Mouse (Mus musculus): Measurements from ENCODE around the gene Zswim2.
"Not testable (repeated sequence)": the region's sequence is repeated elsewhere in the genome, so short reads cannot be mapped to it uniquely, and the experiment has no call there.

Gene Zswim2

GRCm38 (mm10) chr2:83940931-83941361 is at the start of gene Zswim2:
Gene Zswim2 (minus strand): TSS chr2:83941228.
- peak; percentile 58 to 59 for DNase-seq

GRCm38 (mm10) chr2:83990253-83990652 is 49.2 kb upstream of the Zswim2 start, which contains the start of gene Gm13691:
Gene Gm13691 (plus strand): TSS chr2:83990553.
- DNase-seq, result not testable (repeated sequence)

GRCm38 (mm10) chr2:83984443-83984842 is 43.4 kb upstream of the Zswim2 start, which contains the start of gene Gm13697:
Gene Gm13697 (plus strand): TSS chr2:83984743.
- not testable (repeated sequence) for DNase-seq

GRCm38 (mm10) chr2:83978633-83979032 is 37.6 kb upstream of the Zswim2 start, which contains the start of gene Gm13694:
Gene Gm13694 (plus strand): TSS chr2:83978933.
- DNase-seq, result not testable (repeated sequence)

GRCm38 (mm10) chr2:83972823-83973222 is 31.8 kb upstream of the Zswim2 start, which contains the start of gene Gm13696:
Gene Gm13696 (plus strand): TSS chr2:83973123.
- not testable (repeated sequence) for DNase-seq

GRCm38 (mm10) chr2:83967013-83967412 is 26.0 kb upstream of the Zswim2 start, which contains the start of gene Gm13695:
Gene Gm13695 (plus strand): TSS chr2:83967313.
- DNase-seq, result not testable (repeated sequence)

GRCm38 (mm10) chr2:83961203-83961602 is 20.2 kb upstream of the Zswim2 start, which contains the start of gene Gm13693:
Gene Gm13693 (plus strand): TSS chr2:83961503.
- not testable (repeated sequence) for DNase-seq

- DNase-seq, result not testable (repeated sequence)
These were observed 14.4 kb upstream of the Zswim2 start, which contains the start of gene Gm13698 for GRCm38 (mm10) chr2:83955393-83955792. Gene Gm13698 (plus strand): TSS chr2:83955693.

- DNase-seq, result no peak
These were observed 764 bp upstream of the Zswim2 start for GRCm38 (mm10) chr2:83941792-83942191.

- DNase-seq, result no peak
These were observed 350 bp upstream of the Zswim2 start for GRCm38 (mm10) chr2:83941378-83941777.

- no peak for DNase-seq
These were observed 11.4 kb downstream of the Zswim2 start for GRCm38 (mm10) chr2:83929478-83930088.

GRCm38 (mm10) chr2:83901896-83902540 is 39.0 kb downstream of the Zswim2 start:
- no peak for DNase-seq

GRCm38 (mm10) chr2:83893701-83894100 is 47.3 kb downstream of the Zswim2 start:
- no peak for DNase-seq

- DNase-seq, result no peak
These were observed 57.1 kb downstream of the Zswim2 start for GRCm38 (mm10) chr2:83883850-83884420.

All from cerebellum, postnatal 36 days (tissue).